Mouse (Mus musculus) embryonic stem cell, embryonic (primary cell): ENCODE data around the gene Gm7534.

Source experiments
- CTCF ChIA-PET, 4 experiments: fragments of 300-600 bp in 2 of 4; fragments of 350-600 bp in 2 of 4; sonication (Branson Sonifier 250); formaldehyde crosslinking; loops; one replicate each; lab custom pipeline; 2022; ENCODE audit warnings: inconsistent platforms in 2 of 4; lab: Charles Lee
- POLR2A ChIA-PET, 4 experiments: fragments of 300-600 bp in 2 of 4; fragments of 350-600 bp in 2 of 4; sonication (Branson Sonifier 250); formaldehyde crosslinking; loops; one replicate each; lab custom pipeline; 2022; ENCODE audit warnings: antibody characterized with exemption in 4 of 4, inconsistent platforms in 1 of 4; lab: Charles Lee

The Gm7534 gene

GRCm38 (mm10) chr4:134202904-134203303 is at the start of gene Gm7534:
Gm7534 (minus strand) TSS chr4:134203004.
- CTCF ChIA-PET: interaction anchor here in 1 of 4 experiments (0.8 to 1.6 kb wide), 3 partner anchors 16 to 89 kb away, joined by 3 to 6 read pairs (median 4); partner anchors contain the start of gene Cep85
- POLR2A ChIA-PET: interaction anchor here in 1 of 4 experiments (1.5 to 1.6 kb wide), 2 partner anchors 16 to 193 kb away, joined by 3 to 7 read pairs; partner anchors contain the start of genes Cep85 and Pafah2

GRCm38 (mm10) chr4:134252131-134252910 is 49.5 kb upstream of the Gm7534 start:
- CTCF ChIA-PET: interaction anchor here (0.6 to 2.8 kb wide), 13 partner anchors 10 to 414 kb away, joined by 3 to 18 read pairs (median 3); partner anchors contain the start of genes Cep85 (in 1 of the 4) and Pafah2 (in 1 of the 4)
- POLR2A ChIA-PET: interaction anchor here in 3 of 4 experiments (0.6 to 6.3 kb wide), 10 partner anchors 11 to 1031 kb away, joined by 3 to 43 read pairs (median 4); partner anchors contain the start of genes Cep85 (in 1 of the 3), Stmn1 (in 1 of the 3) and Trim63 (in 1 of the 3)

DNA sequence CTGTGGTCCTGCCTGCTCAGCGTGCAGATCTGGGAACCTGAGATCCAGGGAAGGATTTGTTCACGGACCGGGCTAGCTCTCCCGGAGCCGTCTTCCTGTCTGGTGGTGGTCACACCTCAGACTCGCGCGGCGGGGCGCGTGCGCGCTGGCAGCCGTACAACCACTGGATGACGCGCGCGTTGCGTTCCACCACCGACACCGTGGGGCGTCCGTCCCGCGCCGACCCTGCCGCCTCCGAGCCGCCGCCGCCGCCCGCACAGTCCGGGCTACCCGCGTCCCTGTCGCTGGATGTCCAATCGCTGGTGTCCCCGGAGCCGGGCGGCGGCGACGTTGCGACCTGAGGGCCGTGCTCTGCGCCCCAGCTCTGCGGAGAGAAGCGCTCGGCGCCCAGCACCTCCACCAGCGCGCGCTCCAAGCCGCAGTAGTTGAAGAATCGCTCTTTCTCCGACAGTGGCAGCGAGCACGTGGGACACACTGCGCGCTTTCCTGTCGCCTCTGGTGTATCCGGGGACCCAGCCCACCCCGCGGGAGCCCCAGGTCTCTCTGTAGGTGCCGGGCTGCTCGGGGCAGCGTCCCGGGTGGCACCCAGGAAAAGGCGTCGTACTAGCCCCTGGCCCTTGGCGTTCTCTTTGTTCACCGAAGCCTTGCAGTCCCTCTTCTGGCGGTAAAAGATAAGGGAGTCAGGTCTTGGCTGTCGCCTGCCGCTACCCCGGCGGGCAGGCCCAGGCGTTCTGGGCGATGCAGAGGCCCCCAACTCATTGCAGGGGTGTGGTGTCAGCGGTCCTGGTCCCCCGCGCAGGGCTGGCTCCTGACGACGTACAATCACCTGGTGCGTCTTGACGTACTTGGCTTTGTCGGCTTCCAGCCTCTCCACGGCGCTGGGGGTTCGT is 48.7 kb upstream of the Gm7534 start:
- POLR2A ChIA-PET: interaction anchor here (0.6 to 6.3 kb wide), 20 partner anchors 12 to 1610 kb away, joined by 3 to 43 read pairs (median 4); partner anchors contain the start of genes Cep85 (in 1 of the 4), Cnksr1 (in 1 of the 4), Pdik1l (in 1 of the 4) and Trim63 (in 1 of the 4)
- CTCF ChIA-PET: interaction anchor here (0.6 to 3.8 kb wide), 16 partner anchors 11 to 413 kb away, joined by 3 to 18 read pairs (median 4); partner anchors contain the start of genes Pafah2 (in 2 of the 4), Cep85 (in 1 of the 4) and Pdik1l (in 1 of the 4)

DNA sequence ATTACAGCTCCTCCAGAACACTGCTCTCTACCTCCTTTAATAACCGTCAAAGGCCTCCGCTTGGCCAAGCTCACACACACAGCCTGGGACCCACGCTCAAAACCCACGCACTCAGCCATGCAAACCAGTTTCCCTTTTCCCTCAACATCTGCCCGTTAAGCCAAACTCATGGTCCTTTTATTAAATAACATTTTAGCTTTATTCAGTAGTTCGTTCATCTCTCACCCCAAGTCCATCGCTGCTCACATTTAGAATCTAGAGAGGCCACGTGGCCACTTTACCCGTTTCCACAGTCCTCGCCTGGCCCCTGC is 48.1 kb upstream of the Gm7534 start:
- POLR2A ChIA-PET: interaction anchor here (0.6 to 2.4 kb wide), 23 partner anchors 9 to 1611 kb away, joined by 3 to 14 read pairs (median 4); partner anchors contain the start of genes Cep85 (in 2 of the 4), Cnksr1 (in 1 of the 4), Pafah2 (in 1 of the 4) and Pdik1l (in 1 of the 4)
- CTCF ChIA-PET: interaction anchor here (0.5 to 3.8 kb wide), 18 partner anchors 12 to 451 kb away, joined by 3 to 18 read pairs (median 6); partner anchors contain the start of genes Cep85 (in 2 of the 4), Pafah2 (in 1 of the 4), Pdik1l (in 1 of the 4) and Slc30a2 (in 1 of the 4)

- ChIA-PET CTCF (interaction anchor here (0.5 to 3.8 kb wide), 40 partner anchors 10 to 763 kb away, joined by 3 to 18 read pairs (median 4); partner anchors contain the start of genes Cep85 (in 2 of the 4), Pafah2 (in 1 of the 4), Pdik1l (in 1 of the 4) and Slc30a2 (in 1 of the 4)), POLR2A (interaction anchor here in 3 of 4 experiments (0.7 to 2.4 kb wide), 27 partner anchors 9 to 195 kb away, joined by 3 to 14 read pairs (median 3); partner anchors contain the start of genes Cep85 (in 2 of the 3), Cnksr1 (in 1 of the 3), Pafah2 (in 1 of the 3) and Pdik1l (in 1 of the 3))
Observed at GRCm38 (mm10) chr4:134250116-134250929, 47.5 kb upstream of the Gm7534 start.

GRCm38 (mm10) chr4:134249651-134250050 is 46.8 kb upstream of the Gm7534 start:
- ChIA-PET POLR2A (interaction anchor here in 2 of 4 experiments (0.6 to 2.4 kb wide), 17 partner anchors 8 to 196 kb away, joined by 3 to 14 read pairs (median 4); partner anchors contain the start of genes Cep85 (in 1 of the 2), Cnksr1 (in 1 of the 2) and Pdik1l (in 1 of the 2)), CTCF (interaction anchor here (0.5 to 3.8 kb wide), 40 partner anchors 10 to 764 kb away, joined by 3 to 18 read pairs (median 4); partner anchors contain the start of genes Cep85 (in 2 of the 4), Pafah2 (in 1 of the 4), Pdik1l (in 1 of the 4) and Slc30a2 (in 1 of the 4))

DNA sequence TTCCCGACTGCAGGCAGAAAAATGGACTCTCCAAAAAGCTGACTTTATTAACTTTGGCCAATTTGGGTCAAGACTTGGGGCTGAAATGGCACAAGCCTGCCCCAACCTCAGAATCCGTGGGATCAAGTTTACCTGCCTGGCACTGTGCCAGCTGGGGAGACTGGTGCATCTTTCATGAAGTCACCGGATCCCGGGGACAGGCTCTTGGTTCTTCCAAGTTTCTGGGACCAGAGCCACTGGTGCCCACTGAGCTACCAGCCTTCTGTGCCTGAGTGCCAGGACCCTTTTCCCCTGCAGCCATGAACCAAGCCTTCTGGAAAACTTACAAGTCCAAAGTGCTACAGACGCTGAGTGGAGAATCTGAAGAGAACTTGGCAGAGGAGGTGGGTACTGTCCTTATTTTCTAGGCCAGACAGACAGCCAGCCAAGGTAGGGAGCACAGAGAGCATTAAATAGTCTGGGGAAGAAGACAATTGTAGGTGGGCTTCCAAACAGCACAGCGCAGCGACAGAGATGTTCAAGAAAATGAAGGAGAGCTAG is 44.0 kb upstream of the Gm7534 start, which contains the start of gene Gm30191:
Gene Gm30191, plus strand, starts transcription at position 217 of the 540 bp plus-strand sequence.
- CTCF ChIA-PET: interaction anchor here in 2 of 4 experiments (0.7 to 1.5 kb wide), 5 partner anchors 9 to 146 kb away, joined by 3 to 4 read pairs (median 4); partner anchors contain the start of gene Cep85 (in 1 of the 2)
- POLR2A ChIA-PET: interaction anchor here in 3 of 4 experiments (0.6 to 2.9 kb wide), 5 partner anchors 21 to 81 kb away, joined by 3 to 6 read pairs (median 4); partner anchors contain the start of gene Cep85 (in 2 of the 3)

GRCm38 (mm10) chr4:134246256-134246655 is 43.5 kb upstream of the Gm7534 start:
- POLR2A ChIA-PET: interaction anchor here in 2 of 4 experiments (0.6 to 2.9 kb wide), 5 partner anchors 22 to 80 kb away, joined by 3 to 6 read pairs (median 4); partner anchors contain the start of gene Cep85 (in 2 of the 2)
- CTCF ChIA-PET: interaction anchor here in 2 of 4 experiments (0.9 to 1.9 kb wide), 4 partner anchors 10 to 147 kb away, joined by 3 to 9 read pairs (median 4); partner anchors contain the start of gene Cep85 (in 1 of the 2)

- POLR2A ChIA-PET: interaction anchor here in 3 of 4 experiments (0.6 to 2.9 kb wide), 13 partner anchors 12 to 572 kb away, joined by 3 to 7 read pairs (median 4); partner anchors contain the start of genes Catsper4 (in 2 of the 3), Pdik1l (in 2 of the 3) and Slc30a2 (in 1 of the 3)
- CTCF ChIA-PET: interaction anchor here in 3 of 4 experiments (0.5 to 1.9 kb wide), 9 partner anchors 9 to 150 kb away, joined by 3 to 9 read pairs (median 3); partner anchors contain the start of genes Cep85 (in 1 of the 3) and Grrp1 (in 1 of the 3)
Observed at GRCm38 (mm10) chr4:134245148-134245843, 42.5 kb upstream of the Gm7534 start, which contains the start of gene Zfp593. Zfp593 (minus strand) TSS chr4:134245592.

DNA sequence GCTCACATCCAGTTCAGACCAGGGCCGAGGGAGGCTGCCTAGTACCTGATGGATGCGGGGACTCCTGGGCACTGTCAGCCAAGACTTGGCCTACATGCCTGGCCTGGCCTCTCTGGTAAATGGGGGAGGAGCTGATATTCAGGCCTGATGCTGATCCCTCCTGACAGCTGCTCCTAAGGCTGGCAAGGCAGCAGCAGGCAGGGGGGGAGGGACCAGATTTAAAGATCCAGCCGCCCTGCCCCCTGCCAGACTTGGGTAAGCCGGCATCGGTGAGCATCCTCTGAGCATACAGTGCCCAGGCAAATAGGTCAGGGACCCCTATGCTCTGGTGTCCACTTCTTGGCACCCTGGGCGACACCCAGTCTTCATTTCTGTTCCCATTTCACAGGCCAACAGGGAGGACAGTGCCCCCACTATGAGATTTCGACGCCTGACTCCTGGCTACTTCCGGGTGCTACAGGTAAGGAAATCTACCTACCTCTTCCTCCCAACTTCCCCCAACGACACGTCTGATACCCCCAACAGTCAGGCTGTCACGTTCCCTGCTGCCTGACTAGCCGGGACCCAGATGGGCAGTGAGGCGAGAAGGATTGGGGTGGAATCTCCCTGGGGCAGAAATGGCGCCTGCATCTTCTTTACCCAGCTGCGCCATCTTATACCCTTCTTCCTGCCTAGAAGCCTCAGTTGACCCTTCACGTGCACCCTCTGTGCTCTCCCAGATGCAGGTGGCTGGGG is 40.9 kb upstream of the Gm7534 start, which contains the start of gene E130218I03Rik:
Gene E130218I03Rik, plus strand, starts transcription at position 147 of the 735 bp plus-strand sequence.
- ChIA-PET CTCF (interaction anchor here in 1 of 4 experiments (0.9 kb wide), 1 partner anchor 50 kb away, joined by 3 read pairs; no protein-coding TSS in a partner anchor), POLR2A (interaction anchor here in 2 of 4 experiments (1.3 to 2.9 kb wide), 7 partner anchors 10 to 186 kb away, joined by 3 to 6 read pairs (median 5); partner anchors contain the start of genes Catsper4 (in 1 of the 2) and Cep85 (in 1 of the 2))

DNA sequence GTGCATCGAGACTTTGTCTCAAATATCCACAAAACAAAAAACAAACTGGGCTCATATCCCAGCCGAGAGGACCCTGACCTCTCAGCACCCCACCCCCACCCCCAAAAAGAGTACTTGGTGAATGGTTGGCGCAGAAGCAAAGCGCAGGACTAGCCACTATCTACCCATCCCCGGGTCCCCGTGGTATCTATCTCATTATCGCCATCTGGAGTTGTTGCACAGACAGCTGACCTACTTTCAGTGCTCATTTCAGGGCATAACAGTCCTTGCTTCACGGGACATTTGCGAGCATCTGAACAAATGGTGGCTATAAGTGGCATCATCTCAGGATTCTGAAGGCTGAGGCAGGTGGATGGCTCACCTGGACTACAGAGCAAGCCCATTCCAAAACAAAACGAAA is 35.9 kb upstream of the Gm7534 start:
- POLR2A ChIA-PET: interaction anchor here in 2 of 4 experiments (0.6 to 2.4 kb wide), 7 partner anchors 11 to 154 kb away, joined by 3 to 8 read pairs (median 3); partner anchors contain the start of gene Grrp1 (in 1 of the 2)
- CTCF ChIA-PET: interaction anchor here in 2 of 4 experiments (0.6 to 1.4 kb wide), 4 partner anchors 24 to 170 kb away, joined by 3 to 10 read pairs (median 4); partner anchors contain the start of gene Pdik1l (in 1 of the 2)

- ChIA-PET CTCF (interaction anchor here in 3 of 4 experiments (0.6 to 1.4 kb wide), 3 partner anchors 25 to 51 kb away, joined by 3 to 4 read pairs (median 4); partner anchors contain the start of gene Cep85 (in 1 of the 3)), POLR2A (interaction anchor here in 1 of 4 experiments (1.0 to 2.4 kb wide), 4 partner anchors 11 to 30 kb away, joined by 3 to 8 read pairs (median 3); partner anchors contain the start of genes Catsper4 and Grrp1)
Observed at GRCm38 (mm10) chr4:134238279-134238651, 35.5 kb upstream of the Gm7534 start, which contains the start of gene Cnksr1. Cnksr1 (minus strand) TSS chr4:134238399.
